17 mouse cellular contexts compared by ENCODE assay signal in genomic region chr6:6873476-6874072, GRCm38 (mm10). TPM values are rescaled to one million over a fixed set of nuclear protein-coding genes. Genes with fewer than 3 reads are reported as not detected.
A peak's percentile ranks its signal among the peaks of the same experiment; 100 is the strongest.
DNase-seq lines count a peak whose midpoint lies in the region; ATAC-seq lines count a peak whose summit lies in the region.
"Had no signal": no experiment of that assay in that cellular context is flagged by ENCODE, and none has a peak within 500 bp of the region (broad histone marks: within the 10 kb centered on the region; RNA-seq: fewer than 3 reads in every experiment).

No protein-coding gene starts in this region.

- H3K4me2 ChIP-seq in forebrain, embryonic 16.5 days (ENCODE audit: low read length): peak overlapping the region; percentile 48
- no peak overlapping the region for H3K4me2 ChIP-seq in midbrain, embryonic 14.5 days (ENCODE audit: low read length)
- H3K4me2 ChIP-seq: heart, embryonic 11.5 days; liver, embryonic 12.5 days had no signal

- peak overlapping the region; percentile 65 for H3K9ac ChIP-seq in forebrain, embryonic 16.5 days (replicated peaks; ENCODE audit: low read depth, low read length)
- no peak overlapping the region for H3K9ac ChIP-seq in midbrain, embryonic 14.5 days (replicated peaks; ENCODE audit: low read length)
- H3K9ac ChIP-seq: liver, embryonic 12.5 days had no signal

- intact Hi-C loops in heart, postnatal 14 days (cut with DNase I): no loop called here

- WGBS in embryonic facial prominence, embryonic 10.5 days: 1% methylated on average over 19 of the region's 19 CpGs
- WGBS in forebrain, embryonic 16.5 days: 1% methylated on average over 19 of the region's 19 CpGs
- WGBS in midbrain, embryonic 14.5 days: 1% methylated on average over 19 of the region's 19 CpGs

- H3K27ac ChIP-seq in embryonic facial prominence, embryonic 10.5 days (replicated peaks): peak overlapping the region; percentile 88
- H3K27ac ChIP-seq in forebrain, embryonic 16.5 days (ENCODE audit: low read length): peak overlapping the region; percentile 94
- H3K27ac ChIP-seq in midbrain, embryonic 14.5 days (replicated peaks; ENCODE audit: low read depth, low read length): no peak overlapping the region
- H3K27ac ChIP-seq: hindbrain, postnatal 0 days; liver, embryonic 12.5 days had no signal

- peak; percentile 36 for DNase-seq in R1 (ENCODE audit: low read depth, low spot score)
- DNase-seq in embryonic facial prominence, embryonic 10.5 days (ENCODE audit: low spot score): no peak
- DNase-seq in midbrain, embryonic 14.5 days: peak; percentile 52
- DNase-seq in right cerebral cortex, postnatal 14 days: no peak
- DNase-seq in heart, postnatal 14 days: no peak
- no peak for DNase-seq in testis, postnatal 10 days (ENCODE audit: low spot score)
- DNase-seq: adrenal gland, postnatal 10 days; cerebellum, adult 11 months; gastrocnemius, postnatal 10 days; lung, postnatal 14 days had no signal

- H3K4me3 ChIP-seq in embryonic facial prominence, embryonic 10.5 days: peak overlapping the region; percentile 73
- peak overlapping the region; percentile 74 for H3K4me3 ChIP-seq in forebrain, embryonic 16.5 days (replicated peaks; ENCODE audit: low read length)
- H3K4me3 ChIP-seq in midbrain, embryonic 14.5 days (replicated peaks; ENCODE audit: low read depth, low read length): no peak overlapping the region
- H3K4me3 ChIP-seq: liver, embryonic 12.5 days had no signal

- peaks cover 100% of the 10 kb centered on the region for H3K27me3 ChIP-seq in embryonic facial prominence, embryonic 10.5 days (replicated peaks; ENCODE audit: low read depth, poor library complexity, severe bottlenecking)
- peaks cover 43% of the 10 kb centered on the region for H3K27me3 ChIP-seq in forebrain, embryonic 16.5 days (replicated peaks; ENCODE audit: control insufficient read depth, insufficient read depth, low read length)
- H3K27me3 ChIP-seq in midbrain, embryonic 14.5 days (ENCODE audit: control insufficient read depth, insufficient read depth, low read length): peaks cover 93% of the 10 kb centered on the region
- H3K27me3 ChIP-seq: CH12.LX had no signal

- H3K9me3 ChIP-seq in embryonic facial prominence, embryonic 10.5 days: no peaks in the 10 kb centered on the region
- H3K9me3 ChIP-seq in forebrain, embryonic 16.5 days (ENCODE audit: control insufficient read depth, low read length): no peaks in the 10 kb centered on the region
- no peaks in the 10 kb centered on the region for H3K9me3 ChIP-seq in midbrain, embryonic 14.5 days (ENCODE audit: control insufficient read depth, low read length)
- H3K9me3 ChIP-seq: liver, embryonic 12.5 days had no signal

- no peak for ATAC-seq in forebrain, embryonic 16.5 days
- no peak for ATAC-seq in midbrain, embryonic 14.5 days (ENCODE audit: low FRiP score, low TSS enrichment)
- ATAC-seq: liver, embryonic 12.5 days had no signal

- H3K36me3 ChIP-seq in embryonic facial prominence, embryonic 10.5 days (replicated peaks): peaks cover 9% of the 10 kb centered on the region
- H3K36me3 ChIP-seq in forebrain, embryonic 16.5 days (ENCODE audit: control insufficient read depth, insufficient read depth): no peaks in the 10 kb centered on the region
- H3K36me3 ChIP-seq in midbrain, embryonic 14.5 days (ENCODE audit: control insufficient read depth, insufficient read depth, low read length): no peaks in the 10 kb centered on the region
- H3K36me3 ChIP-seq: liver, embryonic 12.5 days had no signal

- peaks cover 37% of the 10 kb centered on the region for H3K4me1 ChIP-seq in embryonic facial prominence, embryonic 10.5 days
- peaks cover 10% of the 10 kb centered on the region for H3K4me1 ChIP-seq in forebrain, embryonic 16.5 days (replicated peaks; ENCODE audit: control insufficient read depth, insufficient read depth, low read length)
- no peaks in the 10 kb centered on the region for H3K4me1 ChIP-seq in midbrain, embryonic 14.5 days (ENCODE audit: control insufficient read depth, insufficient read depth, low read length)
- H3K4me1 ChIP-seq: liver, embryonic 12.5 days had no signal

RNA-seq across cellular contexts. Expression of gene Dlx5, which starts 8.3 kb away (rescaled TPM):
- polyA plus RNA-seq in embryonic facial prominence, embryonic 10.5 days (2016; fragmentation: Nextera tagmentation; extraction: Ambion mirVana): 75.5 and 92.2 TPM in 2 replicates
- polyA plus RNA-seq in forebrain, embryonic 16.5 days (2015; fragmentation: Nextera tagmentation; extraction: Ambion mirVana): 74.3 and 75.7 TPM in 2 replicates
- 0.26 and 0.82 TPM in 2 replicates for polyA plus RNA-seq in midbrain, embryonic 14.5 days (2014; fragmentation: Nextera tagmentation; extraction: Ambion mirVana)
- total RNA-seq in heart, postnatal 14 days (2021): under 1 TPM in 1 of 2 experiments, not detected in 1; 0.41 TPM
- total RNA-seq: CH12.LX; hindbrain, postnatal 0 days had no signal
- polyA plus RNA-seq: hindbrain, postnatal 0 days; liver, embryonic 12.5 days; urinary bladder, adult 2 months had no signal

RNA-seq across cellular contexts. Expression of gene Dlx6, which starts 10.4 kb away (rescaled TPM):
- 4.9 and 5.9 TPM in 2 replicates for polyA plus RNA-seq in embryonic facial prominence, embryonic 10.5 days (2016; fragmentation: Nextera tagmentation; extraction: Ambion mirVana)
- 7.2 and 12.6 TPM in 2 replicates for polyA plus RNA-seq in forebrain, embryonic 16.5 days (2015; fragmentation: Nextera tagmentation; extraction: Ambion mirVana)
- not detected in 2 replicates for polyA plus RNA-seq in midbrain, embryonic 14.5 days (2014; fragmentation: Nextera tagmentation; extraction: Ambion mirVana)
- not detected for total RNA-seq in heart, postnatal 14 days (2021)
- total RNA-seq: CH12.LX; hindbrain, postnatal 0 days had no signal
- polyA plus RNA-seq: hindbrain, postnatal 0 days; kidney, embryonic 16.5 days; liver, embryonic 12.5 days; urinary bladder, adult 2 months had no signal

Comparison
In these comparisons a context has a peak if more than half of its experiments do, and no peak if none do; other contexts are left out.
1. DNase-seq: peak in R1 (single experiment) and midbrain, embryonic 14.5 days (single experiment); none in embryonic facial prominence, embryonic 10.5 days (single experiment), right cerebral cortex, postnatal 14 days (single experiment), heart, postnatal 14 days (0 of 2) and testis, postnatal 10 days (single experiment).
2. RNA of gene Dlx5, which starts 8.3 kb away (polyA plus RNA-seq): 75.5 to 92.2 TPM in embryonic facial prominence, embryonic 10.5 days and 74.3 to 75.7 TPM in forebrain, embryonic 16.5 days; 0.26 to 0.82 TPM in midbrain, embryonic 14.5 days; every median in the first group is over 10 times any median in the second.